Mouse (Mus musculus): ENCODE data around the gene Prss36. TPM values are rescaled to one million over a fixed set of nuclear protein-coding genes. Genes with fewer than 3 reads are reported as not detected.
"Not testable (repeated sequence)": the region's sequence is repeated elsewhere in the genome, so short reads cannot be mapped to it uniquely, and the experiment has no call there.

Gene Prss36
- total and polyA plus RNA-seq, 3 experiments, result 1.7 to 5.1 TPM; not detected in 1

- H3K4me1 ChIP-seq (ENCODE audit: control insufficient read depth in 1 of 2, insufficient read depth in 2 of 2, low read length in 2 of 2); H3K27ac ChIP-seq (ENCODE audit: control insufficient read depth, low read depth, low read length); H3K9ac ChIP-seq (ENCODE audit: control insufficient read depth, low read depth, low read length, poor library complexity, severe bottlenecking); H3K9me3 ChIP-seq (replicated peaks; ENCODE audit: insufficient read depth, low read length); H3K27me3 ChIP-seq (ENCODE audit: control insufficient read depth in 1 of 2, insufficient read depth in 2 of 2, low read length in 2 of 2); H3K79me2 ChIP-seq (ENCODE audit: control insufficient read depth, insufficient read depth, low read length, poor library complexity); H3K4me3 ChIP-seq (ENCODE audit: control insufficient read depth in 1 of 2, insufficient read depth in 1 of 2, low read depth in 2 of 2, low read length in 2 of 2); H3K36me3 ChIP-seq (ENCODE audit: control insufficient read depth in 1 of 2, insufficient read depth in 2 of 2, low read length in 2 of 2): not testable (repeated sequence)
- peak; percentile 59 for DNase-seq (ENCODE audit: low read depth, low spot score)
- TF ChIP-seq SMC3 (IDR thresholded peaks at IDR 0.05; ENCODE audit: low read depth, low read length) (peak; percentile 23; the same call in 1 of the 2 replicates), MYC (IDR thresholded peaks at IDR 0.05; ENCODE audit: low read depth, low read length) (peak; percentile 64; the same call in 1 of the 2 replicates), RAD21 (IDR thresholded peaks at IDR 0.05; ENCODE audit: low read depth, low read length) (peak; percentile 39), CTCF (IDR thresholded peaks at IDR 0.05 in 2 of 3, conservative IDR thresholded peaks at IDR 0.05 in 1 of 3; ENCODE audit: control insufficient read depth in 1 of 3, insufficient read depth in 1 of 3, low read depth in 2 of 3, low read length in 3 of 3, poor library complexity in 1 of 3, severe bottlenecking in 1 of 3) (peak in 1 of 3 experiments; percentile 34; a peak in 2 of 6 replicates), ZNF384 (IDR thresholded peaks at IDR 0.05; ENCODE audit: low read depth, low read length) (peak; percentile 92)
Measured at GRCm38 (mm10) chr7:127942097-127942496, 4.4 kb downstream of the Prss36 start.

- H3K36me3 ChIP-seq (ENCODE audit: control insufficient read depth in 1 of 2, insufficient read depth in 2 of 2, low read length in 2 of 2), result peaks cover 0 to 10% of the 10 kb centered on the region in 2 experiments; a peak in 2 of 4 replicates
- H3K9ac ChIP-seq (ENCODE audit: control insufficient read depth, low read depth, low read length, poor library complexity, severe bottlenecking), result peak overlapping the region; percentile 92
- peaks cover 1% of the 10 kb centered on the region; the same call in 1 of the 2 replicates for H3K79me2 ChIP-seq (ENCODE audit: control insufficient read depth, insufficient read depth, low read length, poor library complexity)
- H3K9me3 ChIP-seq (replicated peaks; ENCODE audit: insufficient read depth, low read length), result no peaks in the 10 kb centered on the region
- peaks cover 2 to 7% of the 10 kb centered on the region in 2 experiments; a peak in 3 of 4 replicates for H3K4me1 ChIP-seq (ENCODE audit: control insufficient read depth in 1 of 2, insufficient read depth in 2 of 2, low read length in 2 of 2)
- no peak for TF ChIP-seq USF2 (IDR thresholded peaks at IDR 0.05; ENCODE audit: borderline replicate concordance in 1 of 2, insufficient read depth in 1 of 2, low read depth in 1 of 2, low read length in 2 of 2)
- TF ChIP-seq POLR2AphosphoS2 (IDR thresholded peaks at IDR 0.05; ENCODE audit: low read length), result no peak
- TF ChIP-seq MYB (IDR thresholded peaks at IDR 0.05; ENCODE audit: low read depth, low read length), result no peak
- TF ChIP-seq SIN3A (IDR thresholded peaks at IDR 0.05; ENCODE audit: low read length), result no peak
- TF ChIP-seq MAFK (IDR thresholded peaks at IDR 0.05; ENCODE audit: borderline replicate concordance, low read depth, low read length), result no peak
- TF ChIP-seq ZC3H11A (IDR thresholded peaks at IDR 0.05; ENCODE audit: low read depth, low read length), result no peak
- no peak for TF ChIP-seq CHD2 (IDR thresholded peaks at IDR 0.05; ENCODE audit: low read length)
- no peak for TF ChIP-seq USF1 (IDR thresholded peaks at IDR 0.05; ENCODE audit: low read depth, low read length)
- TF ChIP-seq HCFC1 (IDR thresholded peaks at IDR 0.05; ENCODE audit: low read depth, low read length), result no peak
- no peak for TF ChIP-seq ZNF384 (IDR thresholded peaks at IDR 0.05; ENCODE audit: low read depth, low read length)
- TF ChIP-seq POLR2AphosphoS5 (IDR thresholded peaks at IDR 0.05; ENCODE audit: borderline replicate concordance, low read depth, low read length), result no peak
- no peak for TF ChIP-seq RCOR1 (IDR thresholded peaks at IDR 0.05; ENCODE audit: low read depth, low read length)
- TF ChIP-seq E2F4 (IDR thresholded peaks at IDR 0.05; ENCODE audit: borderline replicate concordance, low read depth, low read length), result no peak
- TF ChIP-seq ETS1 (IDR thresholded peaks at IDR 0.05; ENCODE audit: low read depth, low read length), result no peak
- no peak for TF ChIP-seq CTCF (IDR thresholded peaks at IDR 0.05 in 2 of 3, conservative IDR thresholded peaks at IDR 0.05 in 1 of 3; ENCODE audit: control insufficient read depth in 1 of 3, insufficient read depth in 1 of 3, low read depth in 2 of 3, low read length in 3 of 3, poor library complexity in 1 of 3, severe bottlenecking in 1 of 3)
- H3K27ac ChIP-seq (ENCODE audit: control insufficient read depth, low read depth, low read length), result no peak overlapping the region
- no peak for DNase-seq (ENCODE audit: low read depth, low spot score)
- peak overlapping the region; percentile 79 to 89 for H3K4me3 ChIP-seq (ENCODE audit: control insufficient read depth in 1 of 2, insufficient read depth in 1 of 2, low read depth in 2 of 2, low read length in 2 of 2)
- no peaks in the 10 kb centered on the region for H3K27me3 ChIP-seq (ENCODE audit: control insufficient read depth in 1 of 2, insufficient read depth in 2 of 2, low read length in 2 of 2)
Measured at GRCm38 (mm10) chr7:127936216-127936884, 10.2 kb downstream of the Prss36 start.

All from MEL (cell line).